12 mouse cellular contexts compared by ENCODE assay signal in the genomic region with DNA sequence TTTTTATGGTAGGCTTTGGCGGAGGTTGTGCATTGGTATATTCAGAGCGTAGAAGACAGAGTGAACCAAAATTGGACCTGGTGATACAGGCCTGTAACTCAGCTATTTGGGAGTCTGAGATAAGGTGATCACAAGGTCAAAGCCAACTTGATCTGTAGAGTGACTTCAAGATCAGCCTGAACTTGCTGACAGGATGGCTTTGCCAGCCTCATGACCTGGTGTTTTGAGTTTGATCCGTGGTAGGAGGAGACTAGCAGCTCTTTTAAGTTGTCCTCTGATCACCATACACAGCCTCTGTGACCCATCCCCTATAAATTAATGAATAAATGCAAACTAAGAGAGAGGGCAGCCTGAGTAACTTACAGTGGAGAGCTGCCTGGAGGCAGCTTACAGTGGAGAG. TPM values are rescaled to one million over a fixed set of nuclear protein-coding genes. Genes with fewer than 3 reads are reported as not detected.
DNase-seq lines count a peak whose midpoint lies in the region; ATAC-seq and TF ChIP-seq lines count a peak whose summit lies in the region.
"Had no signal": no experiment of that assay in that cellular context is flagged by ENCODE, and none has a peak within 500 bp of the region (broad histone marks: within the 10 kb centered on the region; RNA-seq: fewer than 3 reads in every experiment).

No protein-coding gene starts in this region.

- TF ChIP-seq CTCF in kidney, adult 2 months (conservative IDR thresholded peaks at IDR 0.05; ENCODE audit: insufficient read depth, insufficient read length, low read depth, low read length): no peak
- no peak for TF ChIP-seq CTCF in heart, postnatal 0 days (IDR thresholded peaks at IDR 0.05; ENCODE audit: low read depth)
- TF ChIP-seq CTCF in liver, postnatal 0 days (IDR thresholded peaks at IDR 0.05; ENCODE audit: low read depth): no peak

- no peak for TF ChIP-seq POLR2A in kidney, adult 2 months (IDR thresholded peaks at IDR 0.05; ENCODE audit: low read depth, low read length)

- no peaks in the 10 kb centered on the region for H3K9me3 ChIP-seq in kidney, embryonic 14.5 days (ENCODE audit: control insufficient read depth, low read length)
- no peaks in the 10 kb centered on the region for H3K9me3 ChIP-seq in heart, postnatal 0 days (replicated peaks; ENCODE audit: control insufficient read depth, low read length)
- H3K9me3 ChIP-seq in liver, postnatal 0 days (ENCODE audit: low read length): no peaks in the 10 kb centered on the region
- H3K9me3 ChIP-seq: forebrain, embryonic 10.5 days had no signal

- H3K9ac ChIP-seq in kidney, embryonic 14.5 days (ENCODE audit: low read depth, low read length): no peak overlapping the region
- no peak overlapping the region; the same call in 1 of the 2 replicates for H3K9ac ChIP-seq in heart, postnatal 0 days (replicated peaks; ENCODE audit: low read depth, low read length)
- H3K9ac ChIP-seq in liver, postnatal 0 days (replicated peaks): peak overlapping the region; percentile 23; the same call in 1 of the 2 replicates

- peak; percentile 80; the same call in 1 of the 2 replicates for TF ChIP-seq EP300 in heart, postnatal 0 days (IDR thresholded peaks at IDR 0.05; ENCODE audit: low read depth)
- TF ChIP-seq EP300 in liver, postnatal 0 days (IDR thresholded peaks at IDR 0.05; ENCODE audit: low read depth): 0 out of 2 replicates have a peak, but pooled peaks have one; percentile 29

- peaks cover 21% of the 10 kb centered on the region for H3K4me1 ChIP-seq in kidney, adult 2 months (ENCODE audit: control insufficient read depth, insufficient read depth, low read length)
- 0 out of 2 replicates have a peak, but pooled peaks cover 4% of the 10 kb centered on the region for H3K4me1 ChIP-seq in kidney, embryonic 14.5 days (ENCODE audit: control insufficient read depth, insufficient read depth, low read length)
- H3K4me1 ChIP-seq in heart, postnatal 0 days (ENCODE audit: control insufficient read depth, insufficient read depth): peaks cover 51% of the 10 kb centered on the region
- H3K4me1 ChIP-seq in liver, postnatal 0 days (ENCODE audit: insufficient read depth): peaks cover 49% of the 10 kb centered on the region

- peak overlapping the region; percentile 55; the same call in 1 of the 2 replicates for H3K27ac ChIP-seq in kidney, adult 2 months (ENCODE audit: insufficient read depth, low read depth, low read length)
- no peak overlapping the region for H3K27ac ChIP-seq in kidney, embryonic 14.5 days (ENCODE audit: low read depth, low read length)
- peak overlapping the region; percentile 79 for H3K27ac ChIP-seq in heart, postnatal 0 days (ENCODE audit: low read depth)
- H3K27ac ChIP-seq in liver, postnatal 0 days (ENCODE audit: low read depth): peak overlapping the region; percentile 81
- H3K27ac ChIP-seq: forebrain, embryonic 10.5 days had no signal

- 61% methylated on average over 3 of the region's 3 CpGs for WGBS in kidney, adult 2 months
- WGBS in kidney, embryonic 14.5 days: 86% methylated on average over 3 of the region's 3 CpGs
- WGBS in heart, postnatal 0 days: 33% methylated on average over 3 of the region's 3 CpGs
- WGBS in liver, postnatal 0 days (ENCODE audit: insufficient replicate concordance): 46% methylated on average over 3 of the region's 3 CpGs

- H3K4me3 ChIP-seq in kidney, adult 2 months (ENCODE audit: insufficient read depth, low read depth, low read length): no peak overlapping the region
- H3K4me3 ChIP-seq in kidney, embryonic 14.5 days (ENCODE audit: low read length): no peak overlapping the region
- H3K4me3 ChIP-seq in heart, postnatal 0 days (ENCODE audit: low read depth, low read length): peak overlapping the region; percentile 29
- H3K4me3 ChIP-seq in liver, postnatal 0 days (ENCODE audit: low read depth, low read length): peak overlapping the region; percentile 32
- H3K4me3 ChIP-seq: forebrain, embryonic 10.5 days; myocyte had no signal

- no peaks in the 10 kb centered on the region for H3K27me3 ChIP-seq in kidney, adult 2 months (replicated peaks; ENCODE audit: control insufficient read depth, insufficient read depth, low read length)
- no peaks in the 10 kb centered on the region for H3K27me3 ChIP-seq in kidney, embryonic 14.5 days (ENCODE audit: control insufficient read depth, insufficient read depth, low read length)
- H3K27me3 ChIP-seq in heart, postnatal 0 days (ENCODE audit: control insufficient read depth, insufficient read depth, low read length): no peaks in the 10 kb centered on the region
- H3K27me3 ChIP-seq in liver, postnatal 0 days (ENCODE audit: insufficient read depth, low read length): no peaks in the 10 kb centered on the region

- ATAC-seq in kidney, embryonic 14.5 days (ENCODE audit: low FRiP score, low TSS enrichment): no peak
- peak; percentile 54 for ATAC-seq in erythroid progenitor cell, adult 5-6 weeks (replicated peaks; ENCODE audit: low FRiP score, poor library complexity, severe bottlenecking)
- ATAC-seq in heart, postnatal 0 days (ENCODE audit: insufficient read depth, low read depth): peak; percentile 5
- ATAC-seq in liver, postnatal 0 days: no peak
- no peak for ATAC-seq in granulocyte monocyte progenitor cell, adult 5-6 weeks (replicated peaks; ENCODE audit: poor library complexity, severe bottlenecking)

- peak; percentile 45 for DNase-seq in kidney, adult 2 months
- peak; percentile 85 for DNase-seq in heart, postnatal 0 days (ENCODE audit: low spot score)
- DNase-seq in liver, postnatal 0 days: no peak
- DNase-seq in thymus, postnatal 0 days (ENCODE audit: low spot score): no peak
- no peak for DNase-seq in cerebellum, postnatal 10 days
- DNase-seq: layer of hippocampus, adult 9-11 months; thymus, adult 18-20 months had no signal

- H3K36me3 ChIP-seq in kidney, adult 2 months (ENCODE audit: control insufficient read depth, insufficient read depth, low read length): no peaks in the 10 kb centered on the region
- H3K36me3 ChIP-seq in kidney, embryonic 14.5 days (ENCODE audit: control insufficient read depth, insufficient read depth, low read length): no peaks in the 10 kb centered on the region
- no peaks in the 10 kb centered on the region for H3K36me3 ChIP-seq in heart, postnatal 0 days (replicated peaks; ENCODE audit: control insufficient read depth, insufficient read depth, low read length)
- no peaks in the 10 kb centered on the region for H3K36me3 ChIP-seq in liver, postnatal 0 days (replicated peaks; ENCODE audit: insufficient read depth, low read length)
- H3K36me3 ChIP-seq: forebrain, embryonic 10.5 days had no signal

- H3K4me2 ChIP-seq in kidney, embryonic 14.5 days (replicated peaks; ENCODE audit: low read depth, low read length): no peak overlapping the region
- peak overlapping the region; percentile 57 for H3K4me2 ChIP-seq in heart, postnatal 0 days (ENCODE audit: low read depth, low read length)
- peak overlapping the region; percentile 67 for H3K4me2 ChIP-seq in liver, postnatal 0 days (ENCODE audit: low read depth, low read length)

RNA-seq across cellular contexts. Expression of a gene that starts 3.8 kb away (rescaled TPM):
- 17.1 and 17.6 TPM in 2 replicates for polyA plus RNA-seq in kidney, adult 2 months (2012; rRNA removed)
- 5.5 and 9.6 TPM in 2 replicates for polyA plus RNA-seq in kidney, embryonic 14.5 days (2014; fragmentation: Nextera tagmentation; extraction: Ambion mirVana)
- total RNA-seq in erythroid progenitor cell, adult 5-6 weeks (2015; ENCODE audit: low replicate concordance): 108 and 133 TPM in 2 replicates
- 178 and 185 TPM in 2 replicates for total RNA-seq in erythroid progenitor cell, adult 5-6 weeks (2017; ENCODE audit: low replicate concordance)
- total RNA-seq in heart, postnatal 0 days (2014; rRNA removed; ENCODE audit: low replicate concordance): 110 and 114 TPM in 2 replicates
- 26.3 and 30.8 TPM in 2 replicates for polyA plus RNA-seq in heart, postnatal 0 days (2015; fragmentation: Nextera tagmentation; extraction: Ambion mirVana)
- 5.4 and 5.6 TPM in 2 replicates for polyA plus RNA-seq in liver, postnatal 0 days (2015; fragmentation: Nextera tagmentation; extraction: Ambion mirVana)
- 60.6 and 67.4 TPM in 2 replicates for total RNA-seq in granulocyte monocyte progenitor cell, adult 5-6 weeks (2014; fragmentation: Nextera tagmentation)
- 90.3 and 112 TPM in 2 replicates for total RNA-seq in granulocyte monocyte progenitor cell, adult 5-6 weeks (2017)
- polyA plus RNA-seq in thymus, postnatal 0 days (2015; fragmentation: Nextera tagmentation; extraction: Ambion mirVana): 28.1 and 35.3 TPM in 2 replicates

Comparison
In these comparisons a context has a peak if more than half of its experiments do, and no peak if none do; other contexts are left out.
1. DNase-seq: peak in kidney, adult 2 months (single experiment) and heart, postnatal 0 days (single experiment); none in liver, postnatal 0 days (single experiment), thymus, postnatal 0 days (single experiment) and cerebellum, postnatal 10 days (0 of 2).
2. H3K4me3 ChIP-seq: peak in heart, postnatal 0 days (single experiment) and liver, postnatal 0 days (single experiment); none in kidney, adult 2 months (single experiment) and kidney, embryonic 14.5 days (single experiment).
3. ATAC-seq: peak in erythroid progenitor cell, adult 5-6 weeks (single experiment) and heart, postnatal 0 days (single experiment); none in kidney, embryonic 14.5 days (single experiment), liver, postnatal 0 days (single experiment) and granulocyte monocyte progenitor cell, adult 5-6 weeks (single experiment).